Mouse (Mus musculus) G1E-ER4 (cell line): ENCODE measurements around the gene Fryl. TPM values are rescaled to one million over a fixed set of nuclear protein-coding genes. Genes with fewer than 3 reads are reported as not detected.

ENCODE experiments used
- GATA1 ChIP-seq: IDR thresholded peaks from one replicate; pipeline ENCODE4 v1.8.0; 2012; ENCODE audit warnings: low read length, inconsistent platforms
- polyA plus RNA-seq: library from polyadenylated mRNA; stranded (reverse); fragments of >175 nt; gene quantifications from 2 replicates; pipeline ENCODE4 v1.2.3, GENCODE M21; 2012

Gene Fryl
- polyA plus RNA-seq, 1 experiment, result 125 TPM

DNA sequence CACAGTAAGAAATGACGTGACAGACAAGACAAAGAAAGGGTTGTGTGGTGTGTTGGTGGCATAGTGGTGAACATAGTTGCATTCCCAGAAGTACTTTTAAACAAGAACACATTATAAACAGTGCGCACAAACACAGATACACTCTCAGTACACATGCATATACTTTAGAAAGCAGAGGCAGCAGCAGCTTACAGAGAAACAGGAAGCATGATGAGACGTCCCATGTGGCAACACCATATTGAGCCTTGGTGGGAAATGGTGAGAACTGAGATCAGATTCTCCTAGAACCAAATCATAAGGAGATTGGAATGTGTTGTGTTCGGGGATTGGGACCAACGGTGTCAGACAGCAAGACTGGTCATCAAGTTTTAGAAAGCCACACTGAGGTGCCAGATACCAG is 21.2 kb downstream of the Fryl start:
- no peak for TF ChIP-seq GATA1

DNA sequence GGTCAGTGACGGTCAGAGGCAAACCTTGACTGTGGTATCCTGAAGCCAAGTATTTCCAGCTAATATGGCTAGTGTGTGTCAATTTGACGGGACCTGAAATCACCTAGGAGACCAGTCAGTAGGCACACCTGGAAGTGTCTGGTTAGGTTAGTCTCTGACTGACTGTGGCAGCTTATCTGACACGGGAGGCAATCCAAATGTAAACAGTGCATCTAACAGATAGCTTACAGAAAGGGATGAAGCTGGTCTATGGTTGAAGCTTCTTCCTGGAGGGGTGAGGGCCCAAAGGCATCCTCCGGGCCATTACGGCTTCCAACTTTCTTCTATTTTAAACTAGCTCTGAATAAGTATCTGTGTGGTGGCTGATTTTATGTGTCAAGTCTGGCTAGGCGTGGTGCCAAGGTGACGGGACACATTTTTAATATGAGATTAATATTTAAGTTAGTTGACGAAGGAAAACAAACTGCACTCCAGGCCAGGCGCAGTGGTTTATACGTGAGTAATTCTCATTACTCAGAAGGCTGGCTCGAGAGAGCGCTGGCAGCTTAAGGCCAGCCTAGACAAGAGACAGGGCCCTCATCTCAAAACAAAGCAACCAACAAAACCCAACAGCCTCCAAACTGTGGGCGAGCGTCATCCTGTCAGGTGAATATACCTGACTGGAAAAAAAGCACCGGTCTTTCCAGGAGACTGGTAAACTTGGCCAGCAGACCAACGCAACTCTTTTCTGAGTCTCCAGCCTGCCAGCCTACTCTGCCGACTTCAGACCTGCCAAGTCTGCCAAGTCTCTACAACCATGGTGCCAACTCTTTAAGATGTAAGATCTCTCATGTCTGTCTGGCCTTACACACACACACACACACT is 23.2 kb downstream of the Fryl start:
- TF ChIP-seq GATA1, result no peak

DNA sequence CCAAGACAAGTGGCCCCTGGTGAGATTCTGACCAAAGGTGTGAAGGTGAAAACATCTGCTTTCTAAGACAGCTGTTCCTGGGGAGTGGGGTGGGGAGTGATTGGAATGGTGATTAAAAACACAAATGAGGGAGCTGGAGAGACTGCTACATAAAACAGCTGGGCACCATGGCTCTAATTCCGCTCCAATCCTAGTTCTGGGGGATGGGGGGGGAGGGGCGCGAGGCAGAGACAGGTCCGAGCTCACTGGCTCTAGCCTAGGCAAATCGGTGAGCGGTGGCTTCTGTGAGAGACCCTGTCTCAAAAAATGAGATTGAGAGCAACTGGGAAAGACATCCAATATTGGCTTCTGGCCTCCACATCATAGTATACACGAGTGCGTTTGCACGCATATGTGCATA is 24.2 kb downstream of the Fryl start:
- TF ChIP-seq GATA1, result no peak

DNA sequence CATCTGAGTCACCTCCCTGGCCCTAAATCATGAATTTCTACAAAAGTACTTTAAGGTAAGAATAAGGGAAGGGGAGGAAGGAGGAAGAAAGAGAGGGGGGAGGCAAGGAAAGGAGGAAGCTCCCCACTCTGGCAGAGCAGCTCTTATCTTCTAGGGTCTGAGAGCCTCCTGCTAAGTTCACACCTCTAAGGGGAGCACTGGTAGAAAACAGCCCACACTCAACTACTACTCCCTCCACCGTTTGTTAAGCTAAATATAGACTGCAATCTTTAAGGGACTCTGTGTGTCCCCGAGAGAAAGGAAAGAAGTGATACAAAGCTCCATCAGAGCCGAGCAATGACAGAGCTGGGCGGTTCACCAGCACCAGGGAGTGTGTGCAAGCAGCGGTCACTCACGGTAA is 24.6 kb downstream of the Fryl start:
- TF ChIP-seq GATA1, result no peak

- no peak for TF ChIP-seq GATA1
These were observed 26.2 kb downstream of the Fryl start for GRCm38 (mm10) chr5:73230171-73230570.

GRCm38 (mm10) chr5:73229467-73229866 is 27.0 kb downstream of the Fryl start:
- TF ChIP-seq GATA1, result no peak

DNA sequence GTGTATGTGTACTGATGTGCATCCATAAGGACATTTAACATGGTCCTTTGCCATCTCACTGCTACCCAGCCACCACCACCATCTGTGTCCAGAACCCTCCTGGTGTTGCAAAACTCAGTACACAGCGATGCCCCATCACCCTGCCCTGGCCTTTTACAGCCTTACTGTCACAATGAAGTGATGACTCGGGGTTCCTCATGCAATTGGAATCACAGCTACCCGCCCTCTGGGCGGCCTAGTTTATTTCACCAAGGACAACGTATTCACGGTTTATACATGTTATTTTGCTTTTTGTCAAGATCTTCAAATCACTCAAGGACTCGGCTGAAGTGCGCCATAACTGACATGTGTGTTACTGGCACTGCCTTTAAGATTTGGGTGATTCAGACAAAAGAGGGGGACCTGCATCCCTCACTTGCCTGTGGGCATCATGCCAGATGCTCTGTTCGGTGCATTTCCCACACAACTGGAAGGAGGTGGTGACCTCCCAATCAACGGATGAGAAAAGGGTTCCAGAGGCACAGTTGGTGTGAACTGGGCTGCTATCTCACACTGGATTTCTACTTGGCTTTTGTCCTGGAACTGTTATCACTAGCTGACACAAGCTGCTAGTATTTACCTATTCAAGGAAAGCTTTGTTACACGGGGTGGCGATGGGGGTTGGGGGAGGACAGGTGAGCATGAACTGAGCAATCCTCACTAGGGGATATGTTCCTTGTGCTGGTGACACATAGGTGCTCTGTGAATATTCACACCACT is 27.9 kb downstream of the Fryl start:
- TF ChIP-seq GATA1, result no peak

DNA sequence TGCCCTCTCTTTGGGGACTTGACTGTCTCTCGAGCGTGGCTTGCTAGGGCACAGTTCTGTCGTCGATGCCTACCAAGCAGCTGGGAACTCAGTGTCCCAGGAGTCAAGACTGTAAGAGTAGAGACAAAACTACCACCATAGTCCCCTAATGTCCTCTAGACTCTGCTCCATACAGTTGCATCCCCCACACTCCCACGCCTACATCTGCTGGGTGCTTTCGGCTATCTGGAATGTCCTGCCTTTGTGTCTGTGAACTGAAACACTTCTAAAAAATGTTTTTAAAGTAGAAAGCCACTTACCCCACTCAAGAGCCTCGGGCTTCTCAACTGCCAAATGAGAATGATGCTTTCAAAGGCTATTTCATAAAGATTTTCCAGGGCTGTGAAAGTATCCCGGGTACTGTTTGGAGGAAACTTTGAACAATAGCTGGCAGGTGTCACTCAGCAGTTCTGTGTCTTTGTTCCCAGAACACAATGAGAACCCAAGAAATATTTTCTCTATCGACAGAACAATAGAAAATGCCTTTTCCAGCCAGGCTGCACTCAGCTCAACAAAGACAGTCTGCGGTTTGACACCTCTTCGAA is 28.8 kb downstream of the Fryl start:
- TF ChIP-seq GATA1, result no peak

DNA sequence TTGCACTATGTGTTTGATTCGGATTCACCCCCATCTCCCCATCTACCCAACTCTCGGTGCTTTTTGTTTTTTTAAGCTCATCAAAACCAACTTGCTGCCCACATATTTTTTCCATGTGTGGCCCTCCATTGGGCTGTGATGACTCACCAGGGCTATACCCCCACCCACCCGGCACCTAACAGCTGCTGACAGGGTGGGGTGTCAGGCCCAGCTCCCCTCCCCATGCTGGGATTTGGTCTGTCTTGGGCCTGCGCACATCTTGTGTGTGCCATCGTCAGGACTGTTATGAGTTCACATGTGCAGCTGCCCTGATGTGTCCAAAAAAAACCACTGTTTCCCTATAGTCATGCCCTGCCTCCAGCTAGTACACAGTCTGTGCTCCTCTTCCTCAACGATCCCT is 33.4 kb downstream of the Fryl start:
- TF ChIP-seq GATA1, result no peak

DNA sequence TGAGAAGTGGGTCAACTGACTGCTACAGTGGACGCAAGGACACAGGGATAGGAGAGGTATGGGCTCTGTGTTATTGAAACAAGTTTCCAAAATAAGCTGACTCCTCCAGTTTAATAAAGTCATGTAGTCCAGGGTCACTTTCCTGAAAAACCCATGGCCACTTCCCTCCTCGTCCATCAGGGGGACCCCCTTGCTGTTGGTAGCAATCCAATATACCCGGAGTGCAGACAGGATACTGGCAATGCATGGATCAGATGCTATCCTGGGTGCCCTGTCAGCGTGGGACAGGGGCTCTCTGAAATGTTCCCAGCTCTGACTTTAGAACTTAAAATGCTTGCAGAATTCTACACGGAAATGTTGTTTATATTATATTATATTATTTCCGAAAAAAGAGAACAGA is 34.0 kb downstream of the Fryl start:
- TF ChIP-seq GATA1, result no peak

- TF ChIP-seq GATA1, result no peak
These were observed 34.6 kb downstream of the Fryl start for GRCm38 (mm10) chr5:73221826-73222225.

GRCm38 (mm10) chr5:73219716-73220115 is 36.7 kb downstream of the Fryl start:
- TF ChIP-seq GATA1, result no peak

GRCm38 (mm10) chr5:73218065-73218464 is 38.4 kb downstream of the Fryl start:
- TF ChIP-seq GATA1, result no peak

DNA sequence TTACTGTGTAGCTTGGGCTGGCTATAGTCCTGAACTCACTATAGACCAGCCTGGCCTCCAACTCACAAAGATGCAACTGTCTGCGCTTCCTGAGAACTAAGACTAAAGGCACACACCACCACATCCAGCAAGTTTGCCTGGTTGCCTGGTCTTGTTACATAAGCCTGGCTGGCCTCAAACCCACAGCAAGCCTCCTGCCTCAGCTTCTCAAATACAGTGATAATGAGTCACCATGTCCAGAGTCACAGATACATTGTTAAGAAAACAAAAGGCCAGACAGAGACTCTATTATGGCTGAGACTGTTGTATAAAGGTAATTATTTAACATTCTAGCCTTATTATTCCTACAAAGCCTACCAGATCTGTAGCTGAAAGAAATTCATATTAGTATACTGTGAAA is 39.3 kb downstream of the Fryl start:
- no peak for TF ChIP-seq GATA1

GRCm38 (mm10) chr5:73216014-73216413 is 40.4 kb downstream of the Fryl start:
- TF ChIP-seq GATA1, result no peak

DNA sequence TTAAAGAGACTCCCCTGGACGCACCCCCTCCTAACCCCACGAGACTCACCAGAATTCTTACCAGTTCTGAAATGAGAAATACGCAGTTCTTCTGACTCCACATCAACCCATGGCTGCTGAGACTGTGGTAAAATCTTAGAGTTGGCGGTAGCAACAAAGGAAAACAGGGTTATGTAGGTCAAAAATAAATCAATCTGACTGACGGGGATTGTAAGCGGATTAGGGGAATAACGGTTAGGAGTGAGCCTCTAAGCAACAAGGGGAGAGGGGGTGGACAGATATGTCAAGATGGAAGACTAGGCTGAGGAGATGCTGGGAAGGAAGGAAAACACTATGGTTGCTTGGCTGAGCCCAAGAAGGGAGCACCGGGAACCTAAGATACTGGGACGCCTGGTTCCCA is 44.0 kb downstream of the Fryl start:
- TF ChIP-seq GATA1, result no peak

- no peak for TF ChIP-seq GATA1
These were observed 44.5 kb downstream of the Fryl start for GRCm38 (mm10) chr5:73211961-73212360.

- no peak for TF ChIP-seq GATA1
These were observed 45.5 kb downstream of the Fryl start for GRCm38 (mm10) chr5:73210971-73211315.
